Mouse (Mus musculus) right cerebral cortex, postnatal 4 days (tissue): Measurements from ENCODE around the gene Tbxa2r.

Experiments
- DNase-seq: peaks from one replicate; pipeline ENCODE4 v3.0.0-alpha.2; 2022

The Tbxa2r gene

GRCm38 (mm10) chr10:81300352-81300907 is 28.1 kb upstream of the Tbxa2r start:
- no peak for DNase-seq

DNA sequence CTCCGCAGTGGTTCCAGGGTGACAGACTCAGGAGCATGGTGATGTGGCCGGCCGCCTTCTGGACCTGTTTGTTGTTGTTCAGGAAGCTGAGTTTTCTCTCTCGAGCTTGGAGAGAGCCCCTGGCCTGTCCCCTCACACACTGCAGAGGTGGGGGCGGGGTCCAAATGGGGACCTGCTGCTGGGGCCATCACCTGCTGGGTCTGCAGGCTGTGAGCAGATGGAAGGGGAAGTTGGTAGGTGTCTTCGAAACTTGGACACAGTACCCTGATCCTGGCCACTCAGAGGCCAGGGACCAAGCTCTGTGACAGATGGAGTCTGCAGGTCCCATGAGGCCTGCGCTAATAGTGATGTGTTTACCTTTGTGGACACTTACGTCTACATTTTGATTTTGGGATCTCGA is 27.2 kb upstream of the Tbxa2r start:
- no peak for DNase-seq

GRCm38 (mm10) chr10:81302288-81302687 is 26.2 kb upstream of the Tbxa2r start:
- DNase-seq: no peak

DNA sequence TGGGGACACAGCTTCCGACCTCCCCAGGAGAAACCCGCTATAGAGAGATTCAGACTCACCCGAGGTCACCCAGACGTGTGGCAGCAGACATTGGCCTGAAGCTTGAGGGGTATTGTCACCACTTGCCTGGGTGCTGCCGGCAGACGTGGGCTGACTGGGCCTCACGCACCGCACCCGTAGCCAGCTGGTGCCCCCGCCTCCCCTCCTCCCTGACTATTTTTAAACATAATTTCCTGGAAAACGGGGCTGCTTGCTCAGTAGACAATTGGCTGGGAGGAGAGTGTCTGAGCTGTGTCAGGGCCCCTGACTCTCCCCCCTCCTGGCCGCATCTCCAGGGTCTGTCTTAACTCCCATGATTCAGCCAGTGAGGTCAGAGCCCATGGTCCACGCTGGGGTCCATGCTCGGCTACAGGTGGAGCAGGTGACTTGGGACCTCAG is 25.7 kb upstream of the Tbxa2r start:
- DNase-seq: no peak

- no peak for DNase-seq
These were observed 25.3 kb upstream of the Tbxa2r start for GRCm38 (mm10) chr10:81303258-81303657.

DNA sequence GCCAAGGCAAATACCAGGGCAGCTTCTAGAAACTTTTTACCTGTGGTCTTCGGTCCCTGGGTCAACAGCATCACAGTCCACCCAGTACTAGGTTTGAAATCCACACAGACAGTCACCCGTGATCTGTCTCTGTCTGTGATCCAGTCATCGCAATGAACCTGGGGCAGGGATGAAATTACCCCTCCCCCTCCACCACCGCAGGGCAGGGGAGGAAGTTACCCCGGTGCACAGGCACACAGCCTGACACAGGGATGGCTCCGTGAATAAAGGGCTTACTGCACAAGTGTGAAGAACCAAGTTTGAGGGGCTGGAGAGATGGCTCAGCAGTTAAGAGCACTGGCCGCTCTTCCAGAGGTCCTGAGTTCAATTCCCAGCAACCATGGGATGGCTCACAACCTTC is 24.8 kb upstream of the Tbxa2r start:
- no peak for DNase-seq

- DNase-seq: peak; percentile 44
These were observed 23.8 kb upstream of the Tbxa2r start for GRCm38 (mm10) chr10:81304597-81305238.

- no peak for DNase-seq
These were observed 22.9 kb upstream of the Tbxa2r start for GRCm38 (mm10) chr10:81305663-81306062.

- no peak for DNase-seq
These were observed 22.3 kb upstream of the Tbxa2r start for GRCm38 (mm10) chr10:81306173-81306668.

DNA sequence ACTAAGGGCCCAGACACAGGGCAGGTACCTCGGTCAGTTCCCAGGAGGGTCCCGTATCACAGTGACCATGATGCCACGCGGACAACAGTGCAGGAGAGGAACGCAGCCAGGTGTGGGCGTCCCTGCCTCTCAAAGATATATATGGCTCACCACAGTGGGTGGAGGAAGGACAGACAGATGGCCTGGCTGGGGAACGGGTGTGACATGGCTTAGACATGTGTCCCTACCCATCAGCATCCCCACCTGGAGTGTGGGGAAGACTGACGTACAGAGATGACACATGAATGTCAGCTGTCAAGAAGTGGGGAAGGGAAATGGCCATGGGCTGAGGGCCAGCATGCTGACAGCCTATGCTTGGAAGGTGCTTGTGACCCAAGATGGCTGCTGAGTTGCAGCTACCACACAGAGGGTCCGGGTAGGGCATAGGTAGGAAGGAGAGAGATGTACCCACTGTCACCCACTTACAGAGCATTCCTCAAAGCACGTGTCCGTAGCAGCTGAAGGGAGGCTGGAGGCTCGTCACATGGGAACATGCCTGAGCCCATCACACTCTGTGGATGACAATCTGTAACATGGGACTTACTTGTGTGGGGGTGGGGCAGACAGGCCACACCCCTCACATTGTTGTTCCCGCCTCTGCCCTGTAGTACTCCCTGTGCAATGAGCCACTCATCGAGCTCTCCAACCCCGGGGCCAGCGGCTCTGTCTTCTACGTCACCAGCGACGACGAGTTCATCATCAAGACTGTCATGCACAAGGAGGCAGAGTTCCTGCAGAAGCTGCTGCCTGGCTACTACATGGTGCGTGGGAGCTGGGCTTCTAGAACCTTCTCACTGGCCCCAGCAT is 21.5 kb upstream of the Tbxa2r start:
- DNase-seq: no peak

GRCm38 (mm10) chr10:81309571-81309970 is 19.0 kb upstream of the Tbxa2r start:
- no peak for DNase-seq

GRCm38 (mm10) chr10:81313581-81313980 is 14.9 kb upstream of the Tbxa2r start:
- no peak for DNase-seq

DNA sequence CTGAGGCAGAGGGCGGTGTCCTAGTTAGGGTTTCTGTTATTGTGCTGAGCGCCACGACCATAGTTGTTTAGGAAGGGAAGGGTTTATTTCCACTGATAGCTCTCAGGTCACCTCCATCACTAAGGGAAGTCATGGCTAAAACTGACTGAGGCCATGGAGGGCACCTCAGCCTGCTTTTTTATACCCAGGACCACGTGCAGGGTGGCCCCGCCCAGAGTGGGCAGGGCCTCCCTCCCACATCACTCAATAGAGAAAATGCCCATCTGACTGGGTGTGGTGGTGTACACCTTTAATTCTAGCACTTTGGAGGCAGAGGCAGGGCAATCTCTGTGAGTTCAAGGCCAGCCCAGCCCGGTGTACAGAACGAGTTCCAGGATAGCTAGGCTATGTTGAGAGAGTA is 14.3 kb upstream of the Tbxa2r start:
- DNase-seq: no peak

- DNase-seq: no peak
These were observed 12.9 kb upstream of the Tbxa2r start for GRCm38 (mm10) chr10:81315587-81315986.

DNA sequence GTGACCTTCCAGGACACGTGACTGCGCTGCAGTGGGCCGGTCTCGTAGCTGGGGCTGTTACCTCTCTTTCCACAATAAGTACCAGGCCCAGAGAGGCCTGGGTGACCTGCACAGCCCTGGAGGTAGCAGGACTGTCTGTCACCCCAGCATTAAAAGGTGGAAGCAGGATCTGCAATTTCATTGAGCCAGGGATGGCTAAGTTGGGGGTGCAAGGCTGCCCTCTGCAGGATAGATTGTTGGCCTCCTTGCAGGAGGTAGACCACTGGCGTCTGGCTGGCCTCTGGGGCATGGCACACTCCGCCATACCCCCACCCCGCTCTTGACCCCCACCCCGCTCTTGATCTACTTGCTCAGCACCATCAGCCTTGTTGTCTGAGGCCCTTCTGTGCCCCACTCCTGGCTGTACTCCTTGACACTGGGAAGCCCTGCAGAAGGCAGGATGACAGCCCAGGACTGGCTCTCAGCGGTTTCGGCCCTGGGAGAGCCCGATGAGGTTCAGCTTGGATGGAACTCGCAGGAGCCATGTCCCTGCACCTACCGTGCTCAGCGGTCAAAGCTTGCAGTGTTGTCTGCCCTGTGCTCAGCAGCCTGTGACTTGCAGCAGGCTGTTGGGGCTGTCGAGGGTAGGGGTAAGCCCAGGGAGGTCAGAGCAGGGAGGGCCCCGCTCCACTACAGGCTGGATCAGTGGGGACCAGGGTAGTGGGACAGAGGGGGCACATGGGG is 12.0 kb upstream of the Tbxa2r start:
- DNase-seq: no peak

GRCm38 (mm10) chr10:81317273-81317672 is 11.3 kb upstream of the Tbxa2r start:
- no peak for DNase-seq

DNA sequence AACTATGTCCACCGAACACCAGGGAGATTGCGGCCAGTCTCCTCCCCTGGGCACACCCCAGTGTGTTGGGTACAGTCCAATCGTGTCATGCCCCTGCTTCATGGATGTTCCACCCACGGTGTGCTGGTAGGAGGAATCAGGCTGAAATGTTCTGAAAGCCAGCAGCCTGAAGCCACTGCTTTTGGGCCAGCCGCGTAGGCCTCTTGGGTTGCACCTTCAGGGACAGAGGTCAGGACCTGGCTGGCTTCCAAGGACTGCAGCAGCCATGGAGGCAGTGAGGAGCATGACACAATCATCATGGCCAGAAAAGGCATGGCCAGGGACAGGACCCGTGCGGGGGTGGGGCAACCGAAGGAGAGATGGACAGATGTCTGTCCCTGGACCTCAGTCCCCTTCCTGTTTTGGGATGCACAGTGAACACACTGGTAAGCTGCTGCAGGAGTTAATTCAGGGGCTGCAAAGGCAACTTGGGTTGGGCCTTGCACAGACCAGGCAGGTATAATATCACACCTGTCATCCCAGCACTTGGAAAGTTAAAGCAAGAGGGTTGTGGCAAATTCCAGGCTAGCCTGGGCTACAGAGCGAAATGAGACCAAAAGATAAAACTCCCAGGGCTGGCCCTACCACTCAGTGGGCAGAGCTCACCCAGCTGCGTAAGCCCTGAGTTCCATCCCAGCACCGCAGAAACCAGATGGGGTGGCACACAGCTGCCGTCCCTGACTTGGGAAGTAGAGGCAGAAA is 9.8 kb upstream of the Tbxa2r start:
- DNase-seq: peak; percentile 55

DNA sequence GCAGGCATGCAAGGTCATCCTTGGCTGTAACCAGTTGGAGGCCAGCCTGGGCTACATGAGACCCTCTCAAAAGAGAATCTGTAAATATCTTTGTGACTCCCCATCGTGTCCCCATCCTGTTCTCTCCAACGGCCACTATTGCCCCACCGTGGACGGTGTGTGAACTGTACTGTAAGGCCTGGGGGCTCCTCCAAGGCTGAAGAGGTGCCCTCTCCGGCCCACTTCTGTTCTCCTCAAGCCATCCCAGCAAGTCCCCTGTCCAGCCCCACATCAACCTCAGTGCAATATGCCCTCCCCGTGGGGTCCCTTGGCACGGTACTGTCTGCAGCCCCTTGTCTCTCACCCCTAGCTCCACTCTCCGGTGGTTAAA is 9.2 kb upstream of the Tbxa2r start:
- DNase-seq: no peak

- peak; percentile 44 for DNase-seq
These were observed 8.6 kb upstream of the Tbxa2r start for GRCm38 (mm10) chr10:81319741-81320549.

- DNase-seq: peak; percentile 99
These were observed 7.8 kb upstream of the Tbxa2r start, which contains the start of gene Cactin for GRCm38 (mm10) chr10:81320550-81321347. Gene Cactin, plus strand, starts transcription at chr10:81321103.

DNA sequence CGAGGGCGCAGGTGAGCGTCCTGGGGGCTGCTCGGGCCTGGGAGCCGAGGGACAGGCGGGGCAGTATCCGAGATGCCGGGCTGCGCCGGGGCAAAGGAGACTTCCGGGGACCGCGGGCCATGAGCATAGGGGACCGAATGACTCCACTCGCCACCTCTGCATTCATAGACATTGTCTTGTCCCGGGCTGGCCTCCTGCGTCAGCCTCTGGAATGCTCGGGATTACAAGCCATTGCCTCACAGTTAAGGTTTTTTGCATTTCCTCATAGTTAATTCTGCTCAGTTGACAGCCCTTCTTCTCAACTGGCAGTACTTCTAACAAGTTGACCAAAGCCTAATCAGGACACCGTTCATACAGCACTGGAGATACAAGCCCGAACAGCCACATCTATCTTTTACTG is 7.1 kb upstream of the Tbxa2r start:
- DNase-seq: no peak
